Mouse (Mus musculus) adrenal gland, postnatal 36 days (tissue): ENCODE measurements around the gene B3gnt3. TPM values are rescaled to one million over a fixed set of nuclear protein-coding genes. Genes with fewer than 3 reads are reported as not detected.
A peak's percentile ranks its signal among the peaks of the same experiment; 100 is the strongest.

Experiments used
- DNase-seq, 2 experiments: peaks; one replicate each; pipeline ENCODE4 v3.0.0; 2021; ENCODE audit warnings: mixed read lengths in 1 of 2
- total RNA-seq, 2 experiments: library from RNA; stranded (reverse); gene quantifications; 2 replicates each; pipeline ENCODE4 v1.2.3; 2021

B3gnt3 gene
- total RNA-seq, 2 experiments from 2014 or later = 4.0 to 4.5 TPM

- DNase-seq = no peak
Measured at GRCm38 (mm10) chr8:71678216-71678615, 23.4 kb downstream of the B3gnt3 start.

GRCm38 (mm10) chr8:71677555-71677954 is 24.0 kb downstream of the B3gnt3 start:
- peak; percentile 50 to 67 for DNase-seq

DNA sequence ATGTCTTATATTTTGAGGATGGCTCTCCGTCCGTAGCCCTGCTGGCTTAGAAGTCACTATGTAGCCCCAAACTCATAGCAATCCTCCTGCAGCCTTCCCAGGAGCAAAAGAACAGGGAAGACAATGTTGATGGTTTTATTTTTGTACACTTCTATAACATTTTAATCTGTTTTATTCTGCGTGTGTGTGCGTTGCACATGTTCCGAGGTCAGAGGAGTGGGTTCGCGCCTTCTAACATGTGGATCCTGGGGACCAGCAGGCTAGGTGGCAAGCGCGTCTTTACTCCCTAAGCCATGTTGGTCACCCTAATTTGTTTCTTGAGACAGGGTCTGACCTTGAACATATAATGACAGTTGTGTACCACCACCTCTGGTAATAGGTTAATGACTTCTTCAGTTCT is 24.8 kb downstream of the B3gnt3 start:
- no peak for DNase-seq

DNA sequence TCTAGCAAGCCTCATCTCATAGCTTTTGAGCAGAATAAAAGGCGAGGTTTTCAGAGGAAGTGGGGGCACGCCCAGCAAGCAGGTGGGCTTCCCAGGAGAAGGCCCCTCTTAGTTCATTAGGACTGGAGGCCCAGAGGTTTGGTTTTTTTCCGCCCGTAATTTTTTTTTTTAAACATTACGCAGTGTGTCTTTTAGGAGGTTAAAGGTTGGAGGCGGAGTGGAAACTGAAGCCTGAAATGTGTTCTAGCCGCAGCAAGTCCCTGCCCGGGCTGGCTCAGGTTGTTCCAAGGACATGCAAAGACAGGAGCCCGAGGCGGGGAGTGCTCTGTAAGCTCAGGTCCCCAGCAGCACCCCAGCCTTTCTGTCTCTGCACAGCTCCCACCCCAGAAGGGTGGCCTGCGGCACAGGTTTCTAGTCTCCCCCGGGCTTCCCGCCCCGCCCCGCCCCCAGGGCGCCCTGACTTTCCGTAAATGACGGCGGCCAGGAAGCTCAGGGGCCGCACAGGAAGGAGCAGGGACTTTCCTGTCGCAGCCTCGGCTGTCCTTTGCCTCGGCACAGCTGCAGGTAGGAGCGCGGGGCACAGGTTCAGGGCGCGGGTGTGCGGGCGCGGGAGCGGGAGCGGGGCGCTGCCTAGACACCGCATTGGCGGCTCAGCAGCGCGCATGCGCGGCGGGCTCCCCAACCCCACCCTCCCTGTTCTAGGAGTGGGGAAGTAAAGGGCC is 25.4 kb downstream of the B3gnt3 start, which contains the start of gene Jak3:
Gene Jak3, plus strand, starts transcription at position 277 of the 722 bp plus-strand sequence.
- DNase-seq = peak; percentile 60 to 78

GRCm38 (mm10) chr8:71675456-71676019 is 26.1 kb downstream of the B3gnt3 start:
- DNase-seq = no peak

DNA sequence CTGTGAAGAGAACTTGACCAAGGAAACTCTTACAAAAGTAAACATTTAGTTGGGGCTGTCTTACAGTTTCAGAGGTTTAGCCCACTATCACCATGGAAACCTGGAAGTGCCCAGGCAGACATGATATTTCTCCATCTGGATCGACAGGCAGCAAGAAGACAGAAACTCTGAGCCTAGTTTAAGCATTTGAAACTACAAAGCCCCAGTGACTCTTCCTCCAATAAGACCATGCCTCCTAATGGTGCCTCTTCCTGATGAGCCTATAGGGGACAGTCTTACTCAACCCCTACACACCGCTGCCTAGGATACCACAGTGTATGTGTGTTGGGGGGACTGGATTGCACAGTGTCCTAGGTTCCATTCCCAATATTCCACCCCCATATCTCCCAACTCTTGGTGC is 27.5 kb downstream of the B3gnt3 start:
- DNase-seq = no peak

DNA sequence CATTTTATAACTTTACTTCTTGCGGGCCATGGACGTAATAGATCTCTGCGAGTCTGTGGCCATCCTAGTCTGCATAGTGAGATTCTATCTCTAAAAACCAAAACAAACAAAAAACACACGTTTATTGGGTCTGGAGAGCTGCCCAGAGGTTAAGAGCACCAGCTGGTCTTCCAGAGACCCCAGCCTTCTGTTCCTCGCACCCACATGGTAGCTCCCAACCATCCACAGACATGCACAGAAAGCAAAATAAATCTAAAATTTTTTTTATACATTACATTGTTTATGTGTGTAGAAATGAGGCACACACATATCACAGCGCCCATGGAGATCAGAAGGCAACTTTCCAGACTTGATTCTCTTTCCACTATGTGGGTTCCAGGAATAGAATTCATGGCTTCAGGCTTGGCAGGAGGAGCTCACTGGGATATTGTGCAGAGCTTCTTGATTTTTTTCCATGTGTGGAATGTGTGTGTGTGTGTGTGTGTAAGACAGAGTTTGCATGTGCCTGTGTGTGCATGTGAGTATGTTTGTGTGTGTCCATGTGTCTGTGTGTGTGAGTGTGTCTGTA is 29.3 kb downstream of the B3gnt3 start:
- DNase-seq = no peak

GRCm38 (mm10) chr8:71671549-71671965 is 30.0 kb downstream of the B3gnt3 start, which contains the start of gene Unc13a:
Gene Unc13a, minus strand, starts transcription at chr8:71671757.
- peak; percentile 92 to 95 for DNase-seq

- DNase-seq = peak; percentile 44 to 50
Measured at GRCm38 (mm10) chr8:71670621-71671548, 30.7 kb downstream of the B3gnt3 start.

GRCm38 (mm10) chr8:71670198-71670597 is 31.4 kb downstream of the B3gnt3 start:
- DNase-seq = no peak

DNA sequence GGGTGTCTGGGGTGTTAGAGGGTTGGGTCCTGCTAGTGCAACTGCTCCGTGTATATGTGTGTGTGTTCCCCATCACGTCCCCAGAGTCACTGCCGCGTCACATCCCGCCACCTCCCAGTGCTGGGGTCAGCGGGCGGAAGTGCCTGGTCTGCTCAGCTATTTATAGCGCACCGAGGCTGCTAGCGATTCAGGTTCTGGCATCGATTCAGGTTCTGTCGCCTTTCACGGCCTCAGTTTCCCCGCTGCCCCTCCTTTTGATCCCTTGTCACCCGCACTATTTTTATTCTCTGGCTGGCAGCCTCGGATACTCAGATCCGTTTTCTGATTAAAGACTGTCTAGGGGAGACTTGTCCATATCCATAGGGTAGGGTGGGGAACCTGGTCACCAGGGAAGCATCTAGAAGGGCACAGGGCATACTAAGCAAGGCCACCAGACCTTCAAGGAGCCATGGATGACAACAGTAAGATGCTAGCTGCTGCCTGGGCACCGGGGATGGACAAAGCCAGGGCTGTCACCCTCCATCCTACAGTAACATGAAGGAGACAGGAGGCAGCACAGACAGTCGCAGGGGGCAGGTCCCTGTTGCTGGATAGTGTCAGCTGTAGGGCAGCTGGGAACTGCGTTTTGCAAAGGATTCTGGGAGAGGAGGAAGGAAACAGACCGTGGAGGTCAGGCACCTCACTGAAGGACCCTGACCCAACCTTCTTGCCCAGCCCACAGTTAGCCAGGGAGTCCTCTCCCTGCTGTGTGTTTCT is 33.2 kb downstream of the B3gnt3 start:
- peak; percentile 47 to 58 for DNase-seq

GRCm38 (mm10) chr8:71667256-71667655 is 34.3 kb downstream of the B3gnt3 start:
- no peak for DNase-seq

- DNase-seq = no peak
Measured at GRCm38 (mm10) chr8:71666855-71667254, 34.7 kb downstream of the B3gnt3 start.

- DNase-seq = peak in 1 of 2 experiments; percentile 71
Measured at GRCm38 (mm10) chr8:71665331-71666130, 36.1 kb downstream of the B3gnt3 start.

DNA sequence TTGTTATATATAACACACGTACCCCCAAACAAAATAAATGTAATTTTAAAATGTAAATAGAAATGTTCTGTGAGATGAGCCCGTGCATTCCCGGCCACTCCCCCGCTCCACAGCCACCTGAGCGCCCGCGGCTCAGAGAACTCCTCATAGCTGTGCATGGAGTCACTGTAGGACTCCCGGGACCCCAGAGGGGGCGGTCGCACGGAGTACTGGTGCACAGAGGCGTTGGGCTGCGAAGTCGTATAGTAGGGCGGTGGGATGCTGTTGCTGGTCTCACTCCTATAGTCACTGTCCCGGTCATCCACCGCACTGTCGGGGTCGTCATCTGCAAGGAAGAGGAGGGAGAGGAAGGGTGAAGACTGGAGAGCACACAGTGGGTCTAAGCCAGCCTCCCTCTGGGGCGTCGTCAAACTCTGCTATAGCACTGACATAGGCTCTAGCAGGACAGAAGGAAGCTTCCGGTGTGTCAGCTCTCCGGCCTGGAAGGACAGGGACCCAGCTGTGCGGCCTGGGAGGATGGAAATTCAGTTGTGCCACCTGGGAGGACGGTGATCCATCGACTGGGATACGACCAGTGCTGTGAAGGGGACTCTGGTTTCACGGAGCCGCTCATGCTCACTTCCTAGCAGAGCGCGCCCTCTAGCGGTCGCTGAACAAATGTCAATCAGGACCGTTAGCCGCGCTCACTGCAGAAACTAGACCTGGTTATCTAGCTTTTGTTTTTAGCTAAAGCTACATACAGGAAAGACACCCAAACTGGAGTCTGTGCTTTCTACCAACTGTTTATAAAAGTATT is 41.1 kb downstream of the B3gnt3 start:
- peak; percentile 90 to 91 for DNase-seq

GRCm38 (mm10) chr8:71659751-71660150 is 41.8 kb downstream of the B3gnt3 start:
- DNase-seq = no peak

GRCm38 (mm10) chr8:71658515-71659049 is 43.0 kb downstream of the B3gnt3 start:
- peak in 1 of 2 experiments; percentile 37 for DNase-seq

DNA sequence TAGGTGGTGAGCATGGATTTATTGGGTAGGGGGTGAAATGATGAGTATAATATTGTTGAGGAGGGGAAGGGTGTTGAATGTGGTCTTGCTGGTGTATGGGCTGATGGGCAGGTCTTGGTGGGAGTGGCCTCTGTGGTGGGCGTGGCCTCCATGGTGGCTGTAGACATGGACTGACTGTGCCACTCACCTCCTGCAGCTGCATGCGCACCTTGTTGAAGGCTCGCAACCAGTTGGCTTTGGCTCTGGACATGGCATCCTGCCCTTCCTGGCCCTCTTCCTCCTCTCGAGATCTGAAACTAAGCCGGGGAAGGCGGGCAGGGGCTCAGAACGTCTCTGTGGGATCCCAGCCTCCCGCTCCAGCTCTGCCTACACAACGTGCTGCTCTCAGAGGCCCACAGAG is 43.8 kb downstream of the B3gnt3 start:
- no peak for DNase-seq

DNA sequence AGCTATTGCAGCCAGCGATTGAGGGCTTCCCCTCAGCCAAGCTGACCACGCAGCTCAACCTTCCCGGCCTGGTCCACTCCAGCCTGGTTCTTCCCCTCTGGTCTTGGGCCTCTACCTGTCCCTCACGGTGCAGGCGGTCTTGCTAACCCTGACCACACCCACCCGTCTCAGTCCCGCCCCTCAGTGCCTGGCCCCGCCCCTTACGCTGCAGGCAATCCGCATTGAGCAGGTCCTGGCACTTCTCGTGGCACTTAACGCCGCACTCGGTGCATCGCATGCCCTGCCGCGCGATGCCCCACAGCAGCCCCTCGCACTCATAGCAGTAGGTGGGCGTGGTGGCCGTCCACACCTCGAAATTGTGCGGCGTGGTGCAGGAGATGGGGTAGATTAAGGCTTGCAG is 47.0 kb downstream of the B3gnt3 start:
- DNase-seq = peak in 1 of 2 experiments; percentile 55
